Mouse (Mus musculus): ENCODE measurements around the gene St6gal1. TPM values are rescaled to one million over a fixed set of nuclear protein-coding genes. Genes with fewer than 3 reads are reported as not detected.
A peak's percentile ranks its signal among the peaks of the same experiment; 100 is the strongest.

The St6gal1 gene
- polyA plus RNA-seq, 1 experiment, result 8.6 TPM

DNA sequence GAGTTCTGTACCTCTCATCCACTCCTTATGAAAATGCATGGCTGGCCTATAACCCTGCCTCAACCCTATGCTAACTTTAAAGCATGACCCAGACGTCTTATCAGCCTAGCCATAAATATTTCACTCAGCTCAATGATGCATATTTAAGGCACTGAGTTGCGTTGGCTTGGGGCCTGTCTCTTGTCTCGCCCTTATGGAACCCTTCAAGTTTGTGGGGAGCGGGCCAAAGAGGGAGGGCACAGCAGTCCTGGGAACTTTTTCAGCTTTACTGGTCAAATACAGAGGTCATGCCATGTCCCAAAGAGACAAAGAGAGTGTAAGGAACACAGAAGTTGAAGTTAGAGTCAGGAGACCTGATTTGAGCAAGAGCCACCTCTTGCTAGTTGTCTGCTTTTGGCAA, 6.6 kb downstream of the St6gal1 start:
- Histone ChIP-seq H3K4me1 (ENCODE audit: control insufficient read depth, insufficient read depth, insufficient read length, low read length) (peaks cover 9% of the 10 kb centered on the region), H3K4me3 (ENCODE audit: insufficient read depth, low read depth, low read length) (no peak overlapping the region), H3K27ac (replicated peaks; ENCODE audit: low read depth, low read length) (peak overlapping the region; percentile 69; the same call in 1 of the 2 replicates)

DNA sequence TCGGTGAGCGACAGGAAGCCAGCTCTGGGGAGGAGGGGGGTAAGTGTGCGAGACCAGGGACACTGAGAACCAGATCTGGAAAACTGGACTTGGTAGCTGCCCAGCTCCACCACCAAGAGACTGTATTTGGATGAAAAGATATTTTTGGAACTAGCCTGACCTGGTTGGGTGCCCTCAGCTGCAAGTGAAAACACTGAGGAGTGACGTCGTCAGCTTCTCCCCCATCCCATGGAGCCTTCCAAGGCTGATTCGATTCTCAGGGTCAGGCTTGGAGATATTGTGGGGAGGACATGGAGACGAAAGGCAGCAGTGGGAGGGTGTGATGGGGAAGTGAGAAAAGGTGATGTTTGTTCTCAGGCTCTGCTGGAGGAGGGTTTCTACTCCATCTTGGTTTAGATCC, 8.2 kb downstream of the St6gal1 start:
- Histone ChIP-seq H3K27ac (replicated peaks; ENCODE audit: low read depth, low read length) (peak overlapping the region; percentile 93), H3K4me1 (ENCODE audit: control insufficient read depth, insufficient read depth, insufficient read length, low read length) (peaks cover 9% of the 10 kb centered on the region), H3K4me3 (ENCODE audit: insufficient read depth, low read depth, low read length) (no peak overlapping the region)

DNA sequence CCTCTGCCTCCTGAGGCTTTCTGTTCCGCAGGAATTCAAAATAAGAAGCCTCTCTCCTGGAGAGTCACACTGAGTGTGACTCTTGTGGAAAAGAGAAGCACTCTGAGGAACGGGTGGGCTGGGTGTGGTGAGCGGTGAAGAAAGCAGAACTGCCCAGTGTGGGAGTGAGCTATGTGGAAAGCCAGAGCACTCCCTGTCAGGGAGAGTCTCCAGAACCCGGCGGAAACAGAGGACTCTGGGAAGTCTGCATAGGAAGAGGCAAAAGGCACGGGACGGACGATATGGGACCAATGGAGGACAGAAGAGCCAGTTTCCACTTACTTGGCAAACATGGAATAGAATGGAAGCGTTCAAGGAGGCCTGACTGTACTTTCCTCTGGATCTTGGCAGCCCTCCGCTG, 9.0 kb downstream of the St6gal1 start:
- H3K4me3 ChIP-seq (ENCODE audit: insufficient read depth, low read depth, low read length), result peak overlapping the region; percentile 22
- peak overlapping the region; percentile 56 for H3K27ac ChIP-seq (replicated peaks; ENCODE audit: low read depth, low read length)
- peaks cover 6% of the 10 kb centered on the region for H3K4me1 ChIP-seq (ENCODE audit: control insufficient read depth, insufficient read depth, insufficient read length, low read length)

DNA sequence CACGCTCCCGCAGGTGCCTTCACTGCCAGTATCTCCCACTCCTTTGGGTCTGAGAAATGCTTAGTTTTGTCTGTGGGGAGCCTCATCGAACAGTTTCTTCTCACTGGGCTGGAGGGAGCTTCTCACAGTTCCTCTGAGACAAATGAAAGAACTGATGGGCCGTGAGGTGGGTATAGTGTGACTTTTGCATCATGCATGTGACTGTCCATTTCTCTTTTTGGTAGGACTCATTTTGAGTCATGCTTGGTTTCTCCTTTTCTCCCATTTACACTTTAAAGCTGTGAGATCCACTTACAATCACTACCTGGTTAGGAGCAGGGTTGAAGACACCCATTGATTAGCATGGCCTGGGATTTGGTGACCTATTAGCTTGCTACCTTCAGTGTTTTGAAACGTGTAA, 10.0 kb downstream of the St6gal1 start:
- H3K4me3 ChIP-seq (ENCODE audit: insufficient read depth, low read depth, low read length), result no peak overlapping the region
- H3K27ac ChIP-seq (replicated peaks; ENCODE audit: low read depth, low read length), result 0 out of 2 replicates have a peak overlapping the region, but pooled peaks have one; percentile 8
- H3K4me1 ChIP-seq (ENCODE audit: control insufficient read depth, insufficient read depth, insufficient read length, low read length), result peaks cover 7% of the 10 kb centered on the region

DNA sequence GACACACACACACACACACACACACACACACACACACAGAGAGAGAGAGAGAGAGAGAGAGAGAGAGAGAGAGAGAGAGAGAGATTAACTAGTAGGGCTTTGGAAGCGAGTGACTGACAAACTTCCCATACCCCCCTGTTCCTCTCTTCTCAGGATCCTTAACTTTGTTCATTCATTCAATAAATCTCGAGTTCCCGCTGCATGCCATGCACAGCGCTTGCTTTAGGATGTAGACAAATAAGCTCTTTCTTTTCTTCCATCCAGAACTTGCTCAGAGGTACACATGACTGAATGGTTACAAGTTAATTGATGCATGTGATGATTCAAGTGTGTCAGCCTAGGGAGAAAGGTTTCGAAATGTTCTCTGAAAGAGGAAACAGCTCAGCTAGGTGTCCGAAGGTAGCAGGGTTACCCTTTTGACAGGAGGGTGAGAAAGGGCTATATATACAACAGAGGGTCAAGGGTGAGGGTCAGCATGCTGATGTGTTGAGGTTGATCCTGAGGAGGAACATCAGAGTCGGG, 10.7 kb downstream of the St6gal1 start:
- no peak overlapping the region for H3K4me3 ChIP-seq (ENCODE audit: insufficient read depth, low read depth, low read length)
- H3K27ac ChIP-seq (replicated peaks; ENCODE audit: low read depth, low read length), result no peak overlapping the region
- peaks cover 14% of the 10 kb centered on the region for H3K4me1 ChIP-seq (ENCODE audit: control insufficient read depth, insufficient read depth, insufficient read length, low read length)

DNA sequence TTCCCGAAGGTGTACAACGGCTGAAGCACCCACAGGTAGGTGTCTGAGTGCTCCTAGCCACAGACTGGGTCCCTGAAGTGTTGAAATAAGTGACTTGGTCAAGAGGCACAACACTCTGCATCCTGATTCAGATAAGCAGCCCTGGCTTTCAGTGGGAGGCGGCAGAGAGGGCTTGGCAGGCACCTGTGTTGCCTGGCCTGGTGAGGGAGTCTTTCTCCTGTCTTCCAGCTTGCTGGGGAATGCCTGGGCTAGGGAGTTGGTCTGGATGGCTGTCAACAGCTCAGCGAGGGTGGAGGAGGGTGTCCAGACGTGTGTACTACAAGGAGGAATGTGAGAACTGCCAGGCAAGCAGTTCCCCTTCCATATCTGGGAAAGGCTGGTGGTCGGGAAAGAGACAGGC, 15.0 kb downstream of the St6gal1 start:
- peaks cover 17% of the 10 kb centered on the region for H3K4me1 ChIP-seq (ENCODE audit: control insufficient read depth, insufficient read depth, insufficient read length, low read length)
- 0 out of 2 replicates have a peak overlapping the region, but pooled peaks have one; percentile 36 for H3K27ac ChIP-seq (replicated peaks; ENCODE audit: low read depth, low read length)
- no peak overlapping the region for H3K4me3 ChIP-seq (ENCODE audit: insufficient read depth, low read depth, low read length)

DNA sequence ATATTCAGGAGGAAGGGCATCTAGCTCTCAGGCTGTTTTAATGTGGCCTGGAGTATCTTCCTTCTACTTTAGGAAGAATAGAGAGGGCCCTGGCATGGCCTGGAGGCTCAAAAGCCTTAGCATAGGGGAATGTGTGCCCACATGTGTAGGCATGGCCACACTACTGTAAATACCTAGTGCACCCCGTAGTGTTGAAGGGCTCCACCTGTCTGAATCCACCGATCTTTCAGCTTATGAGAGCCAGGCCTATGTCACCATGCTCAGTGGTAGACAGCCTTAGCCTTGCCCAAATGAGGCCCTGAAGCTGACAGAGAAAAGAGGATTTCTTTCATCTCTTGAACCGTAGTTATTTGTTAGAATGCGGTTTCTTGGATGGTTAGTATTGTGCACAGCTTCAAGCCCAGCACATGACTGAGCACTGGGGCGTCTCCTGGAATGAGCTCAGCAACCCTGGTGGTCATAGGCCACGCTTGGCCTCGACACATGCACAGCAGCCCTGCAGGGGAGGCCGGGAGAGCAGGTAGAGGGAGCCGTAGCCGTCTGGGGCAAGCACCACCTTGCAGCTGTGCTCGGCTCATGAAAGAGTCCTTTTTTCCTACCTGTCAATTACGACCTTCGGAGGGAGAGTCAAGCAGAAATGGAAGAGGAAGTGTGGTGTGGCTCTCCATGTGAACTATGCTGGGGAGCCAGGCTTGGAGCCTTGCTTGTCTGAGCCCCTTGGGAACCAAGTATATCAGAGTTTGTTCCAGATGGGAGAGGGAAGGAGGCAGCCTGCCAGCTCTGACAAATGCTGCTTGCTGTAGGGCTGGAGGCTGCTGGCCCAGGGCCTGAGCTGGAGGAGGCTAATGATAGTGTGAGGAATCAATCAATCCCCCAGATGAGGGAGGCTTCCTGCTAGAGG, 15.8 kb downstream of the St6gal1 start:
- H3K4me1 ChIP-seq (ENCODE audit: control insufficient read depth, insufficient read depth, insufficient read length, low read length), result peaks cover 17% of the 10 kb centered on the region
- H3K27ac ChIP-seq (replicated peaks; ENCODE audit: low read depth, low read length), result peak overlapping the region; percentile 36; the same call in 1 of the 2 replicates
- no peak overlapping the region for H3K4me3 ChIP-seq (ENCODE audit: insufficient read depth, low read depth, low read length)

DNA sequence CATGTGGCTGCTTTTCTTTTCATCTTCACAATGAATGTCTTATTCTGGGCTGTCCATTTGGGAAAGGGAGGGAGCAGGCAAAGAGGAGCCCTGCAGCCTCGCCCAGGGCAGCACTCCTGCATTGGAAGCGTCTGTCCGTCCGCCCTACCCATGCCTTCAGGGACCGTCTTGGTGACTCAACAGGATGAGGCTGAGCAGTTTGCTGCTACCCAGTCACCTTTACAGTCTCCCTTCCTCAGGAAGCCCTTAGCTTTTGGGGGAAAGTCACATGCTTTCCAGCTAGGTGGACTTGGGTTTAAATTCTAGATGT, 16.4 kb downstream of the St6gal1 start:
- H3K27ac ChIP-seq (replicated peaks; ENCODE audit: low read depth, low read length), result peak overlapping the region; percentile 1; the same call in 1 of the 2 replicates
- peaks cover 17% of the 10 kb centered on the region for H3K4me1 ChIP-seq (ENCODE audit: control insufficient read depth, insufficient read depth, insufficient read length, low read length)

DNA sequence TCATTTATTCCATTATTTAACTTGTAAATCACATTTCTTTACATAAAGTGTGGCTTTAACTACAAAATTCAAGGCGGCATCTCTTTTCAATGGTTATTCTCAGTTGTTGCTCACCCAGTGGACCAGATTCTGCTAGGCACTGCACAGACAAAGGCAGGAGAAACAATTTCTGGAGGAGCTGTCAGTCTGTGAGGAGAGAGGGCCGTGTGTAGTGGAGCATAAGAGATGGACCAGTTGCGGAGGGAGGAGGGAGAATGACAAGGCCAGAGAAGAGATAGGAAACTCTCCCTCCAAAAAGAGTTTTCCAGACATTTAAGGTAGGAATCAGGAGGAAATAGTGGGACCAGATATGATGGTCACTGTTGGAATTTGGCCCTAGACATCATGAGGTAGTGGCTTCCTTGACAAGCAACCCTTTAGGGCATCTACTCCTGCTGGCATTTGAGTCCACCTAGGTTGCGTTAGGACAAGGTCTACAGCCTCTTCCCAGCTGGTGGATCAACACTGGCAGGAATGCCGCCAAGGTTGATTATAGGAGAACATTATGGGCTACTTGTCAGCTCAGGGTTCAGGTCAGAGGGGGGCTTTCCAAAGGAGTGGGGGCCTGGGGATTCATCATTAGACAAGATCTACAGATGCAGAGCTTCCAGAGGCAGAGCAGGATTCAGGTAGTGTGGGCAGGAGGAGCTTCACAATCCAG, 19.3 kb downstream of the St6gal1 start:
- no peak overlapping the region for H3K27ac ChIP-seq (replicated peaks; ENCODE audit: low read depth, low read length)
- H3K4me1 ChIP-seq (ENCODE audit: control insufficient read depth, insufficient read depth, insufficient read length, low read length), result peaks cover 17% of the 10 kb centered on the region
- H3K4me3 ChIP-seq (ENCODE audit: insufficient read depth, low read depth, low read length), result no peak overlapping the region

More for the DNA sequence above, 16.4 kb downstream of the St6gal1 start:
- H3K4me3 ChIP-seq (ENCODE audit: insufficient read depth, low read depth, low read length), result no peak overlapping the region

DNA sequence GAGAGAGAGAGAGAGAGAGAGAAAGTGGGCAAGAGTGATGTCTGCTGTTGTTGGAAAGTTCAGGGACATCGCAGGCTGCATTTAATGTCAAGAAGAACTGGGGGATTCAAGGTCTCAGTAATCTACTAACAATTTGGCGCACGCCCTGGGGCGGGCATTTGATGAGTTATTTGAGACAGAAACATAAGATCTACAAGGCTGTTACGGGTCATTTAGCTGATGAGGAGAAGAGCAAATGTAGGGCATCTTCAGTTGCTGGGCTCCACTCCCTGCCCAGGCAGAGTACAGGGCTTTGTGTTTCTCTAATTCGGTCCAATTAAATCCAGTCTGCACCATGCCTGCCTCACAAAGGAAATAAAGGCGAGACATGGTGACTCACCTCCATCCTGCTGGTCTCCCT, 19.9 kb downstream of the St6gal1 start:
- H3K27ac ChIP-seq (replicated peaks; ENCODE audit: low read depth, low read length), result no peak overlapping the region
- peaks cover 17% of the 10 kb centered on the region for H3K4me1 ChIP-seq (ENCODE audit: control insufficient read depth, insufficient read depth, insufficient read length, low read length)
- H3K4me3 ChIP-seq (ENCODE audit: insufficient read depth, low read depth, low read length), result no peak overlapping the region

DNA sequence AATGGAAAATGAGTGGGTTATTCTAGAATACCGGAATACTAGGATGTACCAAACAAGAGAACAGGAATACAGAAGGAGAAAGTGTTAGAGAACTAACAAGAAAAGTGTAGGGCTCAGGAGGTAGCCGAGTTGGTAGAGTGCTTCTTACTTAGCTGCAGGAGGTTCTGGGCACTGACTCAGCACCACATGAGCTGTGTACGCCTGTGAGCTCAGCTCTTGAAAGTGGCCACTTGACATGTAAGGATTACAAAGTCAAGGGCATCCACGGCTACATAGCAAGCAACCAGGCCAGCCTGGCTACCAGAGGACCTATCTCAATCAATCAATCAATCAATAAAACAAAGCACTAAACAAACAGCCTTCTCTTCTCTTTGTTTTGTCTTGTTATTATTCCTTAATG, 24.7 kb downstream of the St6gal1 start:
- Histone ChIP-seq H3K27ac (replicated peaks; ENCODE audit: low read depth, low read length) (no peak overlapping the region), H3K4me3 (ENCODE audit: insufficient read depth, low read depth, low read length) (no peak overlapping the region), H3K4me1 (ENCODE audit: control insufficient read depth, insufficient read depth, insufficient read length, low read length) (peaks cover 5% of the 10 kb centered on the region)

DNA sequence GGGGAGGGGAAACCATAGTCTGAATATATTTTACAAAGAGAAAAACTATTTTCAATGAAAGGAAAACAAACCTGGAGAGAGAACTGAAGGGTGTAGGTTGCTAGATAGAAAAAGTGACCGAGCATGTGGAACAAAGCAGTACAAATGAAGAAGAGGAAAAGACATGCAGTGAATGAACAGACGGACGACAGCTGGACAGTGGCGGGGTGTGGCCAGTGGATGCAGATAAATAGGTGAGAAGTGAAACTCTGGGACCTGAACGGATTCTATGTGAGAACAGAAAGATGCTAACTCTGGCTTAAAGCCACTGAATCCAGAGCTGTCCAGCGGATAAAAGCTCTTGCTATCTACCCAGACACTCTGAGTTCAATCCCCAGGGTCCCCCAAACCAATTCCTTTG, 25.2 kb downstream of the St6gal1 start:
- H3K27ac ChIP-seq (replicated peaks; ENCODE audit: low read depth, low read length), result no peak overlapping the region
- peaks cover 7% of the 10 kb centered on the region for H3K4me1 ChIP-seq (ENCODE audit: control insufficient read depth, insufficient read depth, insufficient read length, low read length)
- no peak overlapping the region for H3K4me3 ChIP-seq (ENCODE audit: insufficient read depth, low read depth, low read length)

DNA sequence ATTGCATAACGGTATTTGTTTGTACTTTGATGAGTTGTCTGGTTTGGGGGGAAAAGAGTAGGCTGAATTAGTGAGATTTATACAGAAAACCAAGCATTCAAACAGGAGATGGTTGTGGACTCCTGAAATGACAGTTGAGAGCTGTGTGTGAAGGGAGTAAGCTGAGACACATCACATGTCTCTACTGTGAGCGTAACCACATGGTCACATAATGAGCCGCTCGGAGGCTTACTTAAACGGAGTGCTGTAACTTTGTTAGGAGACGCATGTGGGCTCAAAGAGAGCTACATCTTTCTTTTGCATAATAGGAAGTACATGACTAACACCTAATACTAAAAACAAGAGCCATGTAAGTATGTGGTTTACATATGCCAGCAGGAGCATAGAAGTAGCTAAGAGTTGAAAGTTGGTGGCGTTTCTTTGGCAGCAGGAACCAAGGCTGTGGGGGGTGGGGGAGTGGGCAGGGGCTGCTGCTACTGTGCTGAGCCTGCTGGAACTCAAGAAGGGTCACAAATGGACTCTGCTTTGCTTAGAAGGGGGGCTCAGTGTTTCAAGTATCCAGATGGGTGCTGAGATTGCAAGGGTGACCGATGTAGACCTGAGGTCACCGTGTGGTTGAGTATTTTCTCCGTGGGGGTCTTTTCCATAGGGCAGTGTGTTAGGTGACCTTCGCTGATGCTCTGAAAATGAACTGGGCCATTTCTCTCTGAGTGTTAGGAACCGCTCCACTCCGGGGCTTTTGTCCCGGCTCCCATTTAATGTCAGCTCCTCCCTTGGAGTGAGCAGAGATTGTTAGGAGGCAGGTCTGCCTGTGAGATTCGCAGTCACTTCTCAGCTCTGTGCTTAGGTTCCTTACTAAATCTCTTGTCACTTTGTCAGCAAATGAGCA, 26.3 kb downstream of the St6gal1 start:
- no peak overlapping the region for H3K27ac ChIP-seq (replicated peaks; ENCODE audit: low read depth, low read length)
- no peak overlapping the region for H3K4me3 ChIP-seq (ENCODE audit: insufficient read depth, low read depth, low read length)
- H3K4me1 ChIP-seq (ENCODE audit: control insufficient read depth, insufficient read depth, insufficient read length, low read length), result peaks cover 8% of the 10 kb centered on the region

DNA sequence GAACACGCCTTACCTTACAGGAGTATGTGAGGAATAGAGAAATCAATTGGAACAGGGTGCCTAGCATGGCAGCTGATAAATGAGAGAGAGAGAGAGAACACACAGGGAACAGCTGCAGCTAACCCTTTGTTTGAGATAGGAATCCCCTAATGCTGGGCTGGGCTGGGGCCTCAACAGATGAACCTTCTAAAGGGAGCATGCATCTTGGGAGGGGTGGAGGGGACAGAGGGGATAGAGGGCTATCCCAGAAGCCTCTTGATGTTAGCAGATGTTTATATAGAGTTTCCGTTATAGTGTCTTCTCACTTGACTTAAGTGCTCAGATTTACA, 26.9 kb downstream of the St6gal1 start:
- peaks cover 9% of the 10 kb centered on the region for H3K4me1 ChIP-seq (ENCODE audit: control insufficient read depth, insufficient read depth, insufficient read length, low read length)
- no peak overlapping the region for H3K27ac ChIP-seq (replicated peaks; ENCODE audit: low read depth, low read length)
- no peak overlapping the region for H3K4me3 ChIP-seq (ENCODE audit: insufficient read depth, low read depth, low read length)

DNA sequence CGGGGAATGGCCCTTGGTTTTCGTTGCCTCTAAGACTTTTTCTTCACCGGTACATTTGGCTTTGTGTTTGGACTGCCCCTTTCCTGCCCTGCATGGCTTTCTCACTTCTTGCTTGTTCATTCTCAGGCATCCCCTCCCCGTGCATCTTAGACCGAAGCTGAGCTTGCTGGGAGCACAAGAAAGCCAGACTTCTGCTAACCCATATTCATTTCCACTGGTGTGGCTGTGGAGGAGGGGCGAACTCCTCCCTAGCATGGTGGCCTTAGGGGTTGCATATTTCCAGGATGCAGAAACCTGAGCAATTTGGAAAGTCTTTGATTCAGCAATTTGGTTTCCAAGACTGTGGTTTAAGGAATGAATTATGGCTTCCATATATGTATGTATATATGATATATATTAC, 29.1 kb downstream of the St6gal1 start:
- Histone ChIP-seq H3K4me3 (ENCODE audit: insufficient read depth, low read depth, low read length) (no peak overlapping the region), H3K4me1 (ENCODE audit: control insufficient read depth, insufficient read depth, insufficient read length, low read length) (peaks cover 11% of the 10 kb centered on the region), H3K27ac (replicated peaks; ENCODE audit: low read depth, low read length) (no peak overlapping the region)
